Mouse (Mus musculus) CH12.LX (cell line): Measurements from ENCODE around the gene Dalrd3. TPM values are rescaled to one million over a fixed set of nuclear protein-coding genes. Genes with fewer than 3 reads are reported as not detected.

Experiments
- DNase-seq: peaks from one replicate; pipeline ENCODE4 v3.0.0-alpha.2; 2013; ENCODE audit errors: extremely low read depth
- H3K27ac ChIP-seq: 2 replicates; pipeline ENCODE4 v1.5.1; 2012; ENCODE audit warnings: low read depth, mild to moderate bottlenecking, control low read depth, moderate library complexity; ENCODE audit not compliant: insufficient read depth
- H3K27me3 ChIP-seq: replicated peaks from 2 replicates; pipeline ENCODE3; 2012; ENCODE audit warnings: inconsistent platforms
- H3K36me3 ChIP-seq, 2 experiments: replicated peaks in 1 of 2; 2 replicates each; pipeline versions ENCODE3 to v1.6.1; 2012; ENCODE audit warnings: inconsistent platforms in 1 of 2, low read length in 1 of 2, mild to moderate bottlenecking in 1 of 2, mixed read lengths in 1 of 2, moderate library complexity in 1 of 2; ENCODE audit not compliant: control insufficient read depth in 1 of 2, insufficient read depth in 1 of 2
- H3K4me1 ChIP-seq, 2 experiments: 2 replicates each; pipeline ENCODE4 v1.6.1; 2012; ENCODE audit warnings: inconsistent platforms in 1 of 2, moderate library complexity in 1 of 2; ENCODE audit not compliant: insufficient read depth in 2 of 2, control insufficient read depth in 1 of 2
- H3K4me2 ChIP-seq: 2 replicates; pipeline ENCODE4 v1.6.1; 2012; ENCODE audit warnings: low read depth, mild to moderate bottlenecking, control low read depth; ENCODE audit not compliant: poor library complexity, insufficient read depth, severe bottlenecking
- H3K4me3 ChIP-seq, 3 experiments: fragments of 150-350 bp in 1 of 3; sonication (generic) in 1 of 3; replicated peaks in 1 of 3; 2 replicates each; pipeline versions ENCODE3 to v1.5.1; 2011 to 2012; ENCODE audit warnings: low read depth in 2 of 3, low read length in 2 of 3, mild to moderate bottlenecking in 2 of 3, moderate library complexity in 2 of 3, control low read depth in 1 of 3, improper control_type of control experiment in 1 of 3, inconsistent platforms in 1 of 3, mixed read lengths in 1 of 3; ENCODE audit not compliant: poor library complexity in 1 of 3
- H3K79me2 ChIP-seq: replicated peaks from 2 replicates; pipeline ENCODE4 v1.6.1; 2012; ENCODE audit warnings: mild to moderate bottlenecking, moderate library complexity; ENCODE audit not compliant: control insufficient read depth, poor library complexity, insufficient read depth, severe bottlenecking; ENCODE audit errors: extremely low read depth
- H3K9ac ChIP-seq: 2 replicates; pipeline ENCODE4 v1.6.1; 2012; ENCODE audit warnings: low read depth, mild to moderate bottlenecking, control low read depth, moderate library complexity; ENCODE audit not compliant: insufficient read depth
- H3K9me3 ChIP-seq: replicated peaks from 2 replicates; pipeline ENCODE3; 2012; ENCODE audit warnings: low read length, inconsistent platforms, mixed read lengths
- BHLHE40 ChIP-seq: IDR thresholded peaks from 2 replicates; pipeline ENCODE4 v1.6.1; 2011; ENCODE audit warnings: mild to moderate bottlenecking, low read depth, low read length, improper control_type of control experiment
- E2F4 ChIP-seq: IDR thresholded peaks from 2 replicates; pipeline ENCODE4 v1.6.1; 2011; ENCODE audit warnings: low read depth, low read length, improper control_type of control experiment; ENCODE audit not compliant: insufficient replicate concordance
- ELF1 ChIP-seq: IDR thresholded peaks from 2 replicates; pipeline ENCODE4 v1.6.1; 2014; ENCODE audit warnings: low read depth, mild to moderate bottlenecking, inconsistent platforms, low read length, improper control_type of control experiment
- EP300 ChIP-seq: IDR thresholded peaks from 2 replicates; pipeline ENCODE4 v1.6.1; 2011; ENCODE audit warnings: low read length, improper control_type of control experiment
- ETS1 ChIP-seq: conservative IDR thresholded peaks from 2 replicates; pipeline ENCODE4 v1.6.1; 2012; ENCODE audit warnings: low read depth, mild to moderate bottlenecking, inconsistent platforms, low read length, improper control_type of control experiment, moderate library complexity
- JUN ChIP-seq: IDR thresholded peaks from 2 replicates; pipeline ENCODE4 v1.6.1; 2011; ENCODE audit warnings: low read depth, mild to moderate bottlenecking, low read length, improper control_type of control experiment, moderate library complexity; ENCODE audit not compliant: insufficient read depth
- JUND ChIP-seq: conservative IDR thresholded peaks from 2 replicates; pipeline ENCODE4 v1.6.1; 2011; ENCODE audit warnings: low read depth, low read length, improper control_type of control experiment
- MAFK ChIP-seq: IDR thresholded peaks from 2 replicates; pipeline ENCODE4 v1.6.1; 2011; ENCODE audit warnings: low read length, improper control_type of control experiment; ENCODE audit not compliant: insufficient replicate concordance
- MAX ChIP-seq: IDR thresholded peaks from 2 replicates; pipeline ENCODE4 v1.6.1; 2011; ENCODE audit warnings: low read length, improper control_type of control experiment
- MAZ ChIP-seq: IDR thresholded peaks from 2 replicates; pipeline ENCODE4 v1.6.1; 2012; ENCODE audit warnings: low read depth, mild to moderate bottlenecking, inconsistent platforms, low read length, improper control_type of control experiment, moderate library complexity
- MYC ChIP-seq: IDR thresholded peaks from 2 replicates; pipeline ENCODE4 v1.6.1; 2011; ENCODE audit warnings: low read depth, mild to moderate bottlenecking, improper control_type of control experiment, low read length
- NELFE ChIP-seq: IDR thresholded peaks from 2 replicates; pipeline ENCODE4 v1.6.1; 2011; ENCODE audit warnings: low read depth, low read length, improper control_type of control experiment
- NRF1 ChIP-seq: IDR thresholded peaks from 2 replicates; pipeline ENCODE4 v1.6.1; 2014; ENCODE audit warnings: low read depth, mild to moderate bottlenecking, inconsistent platforms, low read length, improper control_type of control experiment, moderate library complexity
- PAX5 ChIP-seq: IDR thresholded peaks from 2 replicates; pipeline ENCODE4 v1.6.1; 2012; ENCODE audit warnings: low read length, inconsistent platforms, mixed read lengths
- POLR2A ChIP-seq: IDR thresholded peaks from 2 replicates; pipeline ENCODE4 v1.6.1; 2011; ENCODE audit warnings: low read depth, mild to moderate bottlenecking, improper control_type of control experiment, low read length
- POLR2AphosphoS2 ChIP-seq: IDR thresholded peaks from 2 replicates; pipeline ENCODE4 v1.6.1; 2011; ENCODE audit warnings: low read depth, low read length, improper control_type of control experiment
- RAD21 ChIP-seq: IDR thresholded peaks from 2 replicates; pipeline ENCODE4 v1.6.1; 2011; ENCODE audit warnings: low read depth, mild to moderate bottlenecking, low read length, improper control_type of control experiment, moderate library complexity
- SIN3A ChIP-seq: IDR thresholded peaks from 2 replicates; pipeline ENCODE4 v1.6.1; 2012; ENCODE audit warnings: low read length, improper control_type of control experiment, inconsistent platforms
- TBP ChIP-seq: conservative IDR thresholded peaks from 2 replicates; pipeline ENCODE4 v1.6.1; 2011; ENCODE audit warnings: low read depth, low read length, improper control_type of control experiment
- TCF12 ChIP-seq: IDR thresholded peaks from 2 replicates; pipeline ENCODE4 v1.6.1; 2014; ENCODE audit warnings: low read depth, mild to moderate bottlenecking, inconsistent platforms, low read length, improper control_type of control experiment
- UBTF ChIP-seq: IDR thresholded peaks from 2 replicates; pipeline ENCODE4 v1.6.1; 2012; ENCODE audit warnings: low read depth, mild to moderate bottlenecking, inconsistent platforms, low read length, improper control_type of control experiment, moderate library complexity
- USF1 ChIP-seq: IDR thresholded peaks from 2 replicates; pipeline ENCODE4 v1.6.1; 2014; ENCODE audit warnings: low read depth, mild to moderate bottlenecking, inconsistent platforms, low read length, improper control_type of control experiment
- USF2 ChIP-seq: conservative IDR thresholded peaks from 2 replicates; pipeline ENCODE4 v1.6.1; 2011; ENCODE audit warnings: low read depth, low read length, improper control_type of control experiment
- ZC3H11A ChIP-seq: IDR thresholded peaks from 2 replicates; pipeline ENCODE4 v1.6.1; 2012; ENCODE audit warnings: low read depth, mild to moderate bottlenecking, inconsistent platforms, low read length, improper control_type of control experiment
- ZKSCAN1 ChIP-seq: IDR thresholded peaks from 2 replicates; pipeline ENCODE4 v1.6.1; 2012; ENCODE audit warnings: low read depth, inconsistent platforms, low read length, improper control_type of control experiment, borderline replicate concordance
- ZMIZ1 ChIP-seq: IDR thresholded peaks from 2 replicates; pipeline ENCODE4 v1.6.1; 2012; ENCODE audit warnings: low read depth, mild to moderate bottlenecking, inconsistent platforms, low read length, improper control_type of control experiment
- ZNF384 ChIP-seq: IDR thresholded peaks from 2 replicates; pipeline ENCODE4 v1.6.1; 2012; ENCODE audit warnings: low read depth, low read length, improper control_type of control experiment, inconsistent platforms
- dilution Hi-C: fragments of 300-500 bp; cut with MboI; formaldehyde crosslinking; loops from 2 replicates; pipeline ENCODE4 v1.14.3; 2020; ENCODE audit warnings: low sequenced_read_pairs; ENCODE audit not compliant: extremely low pct_unique_long_range_greater_than_20kb, extremely low pct_ligation_motif_present
- in situ Hi-C: fragments of 300-500 bp; cut with MboI; formaldehyde crosslinking; loops from 3 replicates; pipeline ENCODE4 v1.14.3; 2019; ENCODE audit warnings: low sequenced_read_pairs, low pct_ligation_motif_present, low pct_unique_long_range_greater_than_20kb, mixed read lengths
- polyA plus RNA-seq: library from polyadenylated mRNA; unstranded; fragments of >175 nt; gene quantifications from 2 replicates; pipeline ENCODE4 v1.2.1, GENCODE M21; 2012; ENCODE audit warnings: low read depth; ENCODE audit not compliant: insufficient read length
- total RNA-seq, 2 experiments: library from RNA; depleted of rRNA; stranded (reverse); fragments of 300-350 nt in 1 of 2; fragments of >200 nt in 1 of 2; gene quantifications; 2 replicates each; pipeline ENCODE4 v1.2.3; 2012 to 2014

Gene Dalrd3
- total and polyA plus RNA-seq, 3 experiments: 52.6 to 114 (median 110) TPM

- TF ChIP-seq ZMIZ1: peak; percentile 46
- peak; percentile 16; the same call in 1 of the 2 replicates for TF ChIP-seq POLR2A
- TF ChIP-seq ZNF384: no peak
- TF ChIP-seq JUN: no peak
- no peak for TF ChIP-seq NELFE
- TF ChIP-seq BHLHE40: 0 out of 2 replicates have a peak, but pooled peaks have one; percentile 43
- no peak for TF ChIP-seq NRF1
- TF ChIP-seq POLR2AphosphoS2: peak; percentile 84
- H3K79me2 ChIP-seq: peaks cover 15% of the 10 kb centered on the region
- dilution Hi-C loops (no loop called here), in situ Hi-C loops (no loop called here)
- peaks cover 43 to 54% of the 10 kb centered on the region in 2 experiments for H3K36me3 ChIP-seq
- peaks cover 17 to 53% of the 10 kb centered on the region in 2 experiments for H3K4me1 ChIP-seq
- no peak for DNase-seq
- H3K4me3 ChIP-seq: peak overlapping the region; percentile 73 to 90 (median 89)
- no peaks in the 10 kb centered on the region for H3K27me3 ChIP-seq
- peak overlapping the region; percentile 87 for H3K9ac ChIP-seq
- H3K4me2 ChIP-seq: peak overlapping the region; percentile 72
- peak overlapping the region; percentile 91 for H3K27ac ChIP-seq
- no peaks in the 10 kb centered on the region for H3K9me3 ChIP-seq
Observed at GRCm38 (mm10) chr9:108565881-108566814, 3.5 kb upstream of the Dalrd3 start.

- peak within 1 kb of the TSS; percentile 95 for H3K27ac ChIP-seq
- peak; percentile 96 for DNase-seq
- H3K27me3 ChIP-seq: no peaks in the 10 kb centered on the region
- H3K9me3 ChIP-seq: no peaks in the 10 kb centered on the region
- H3K9ac ChIP-seq: peak within 1 kb of the TSS; percentile 87
- H3K4me2 ChIP-seq: peak within 1 kb of the TSS; percentile 81
- dilution Hi-C loops: no loop called here
- peaks cover 7% of the 10 kb centered on the region for H3K79me2 ChIP-seq
- H3K4me1 ChIP-seq: peaks cover 11 to 44% of the 10 kb centered on the region in 2 experiments
- H3K4me3 ChIP-seq: peak within 1 kb of the TSS; percentile 73 to 90 (median 89)
- in situ Hi-C loops: no loop called here
- peaks cover 46 to 54% of the 10 kb centered on the region in 2 experiments for H3K36me3 ChIP-seq
- peak; percentile 59 for TF ChIP-seq ELF1
- peak; percentile 87; the same call in 1 of the 2 replicates for TF ChIP-seq POLR2AphosphoS2
- TF ChIP-seq SIN3A: peak; percentile 91
- no peak for TF ChIP-seq ZNF384
- TF ChIP-seq EP300: no peak; the same call in 1 of the 2 replicates
- no peak for TF ChIP-seq BHLHE40
- TF ChIP-seq PAX5: no peak
- TF ChIP-seq USF2: no peak
- peak; percentile 85 for TF ChIP-seq TCF12
- peak; percentile 100 for TF ChIP-seq POLR2A
- TF ChIP-seq MAX: peak; percentile 75
- TF ChIP-seq JUND: no peak
- TF ChIP-seq ZC3H11A: no peak
- TF ChIP-seq E2F4: no peak
- TF ChIP-seq MAZ: peak; percentile 65
- no peak for TF ChIP-seq USF1
- peak; percentile 20; the same call in 1 of the 2 replicates for TF ChIP-seq ETS1
- TF ChIP-seq UBTF: no peak
- TF ChIP-seq TBP: peak; percentile 97
- TF ChIP-seq MAFK: no peak
- peak; percentile 72 for TF ChIP-seq MYC
- peak; percentile 99 for TF ChIP-seq ZMIZ1
- TF ChIP-seq ZKSCAN1: no peak
- TF ChIP-seq RAD21: no peak
Observed at GRCm38 (mm10) chr9:108566815-108567776, 2.6 kb upstream of the Dalrd3 start, which contains the start of gene Ndufaf3. Ndufaf3 (minus strand) TSS chr9:108567434.
